Mouse (Mus musculus) CH12.LX (cell line): ENCODE measurements at regions not wholly inside any gene's neighbourhood (a gene's known extent, or its start where the extent isn't known, plus 50 kb on each side); places are given as distances from the start of the nearest gene placed in this dataset.

Source experiments
- DNase-seq: peaks from one replicate; pipeline ENCODE4 v3.0.0-alpha.2; 2013; ENCODE audit errors: extremely low read depth
- H3K27ac ChIP-seq: 2 replicates; pipeline ENCODE4 v1.5.1; 2012; ENCODE audit warnings: low read depth, mild to moderate bottlenecking, control low read depth, moderate library complexity; ENCODE audit not compliant: insufficient read depth
- H3K27me3 ChIP-seq: replicated peaks from 2 replicates; pipeline ENCODE3; 2012; ENCODE audit warnings: inconsistent platforms
- H3K36me3 ChIP-seq, 2 experiments: replicated peaks in 1 of 2; 2 replicates each; pipeline versions ENCODE3 to v1.6.1; 2012; ENCODE audit warnings: inconsistent platforms in 1 of 2, low read length in 1 of 2, mild to moderate bottlenecking in 1 of 2, mixed read lengths in 1 of 2, moderate library complexity in 1 of 2; ENCODE audit not compliant: control insufficient read depth in 1 of 2, insufficient read depth in 1 of 2
- H3K4me1 ChIP-seq, 2 experiments: 2 replicates each; pipeline ENCODE4 v1.6.1; 2012; ENCODE audit warnings: inconsistent platforms in 1 of 2, moderate library complexity in 1 of 2; ENCODE audit not compliant: insufficient read depth in 2 of 2, control insufficient read depth in 1 of 2
- H3K4me2 ChIP-seq: 2 replicates; pipeline ENCODE4 v1.6.1; 2012; ENCODE audit warnings: low read depth, mild to moderate bottlenecking, control low read depth; ENCODE audit not compliant: poor library complexity, insufficient read depth, severe bottlenecking
- H3K4me3 ChIP-seq, 3 experiments: fragments of 150-350 bp in 1 of 3; sonication (generic) in 1 of 3; replicated peaks in 1 of 3; 2 replicates each; pipeline versions ENCODE3 to v1.5.1; 2011 to 2012; ENCODE audit warnings: low read depth in 2 of 3, low read length in 2 of 3, mild to moderate bottlenecking in 2 of 3, moderate library complexity in 2 of 3, control low read depth in 1 of 3, improper control_type of control experiment in 1 of 3, inconsistent platforms in 1 of 3, mixed read lengths in 1 of 3; ENCODE audit not compliant: poor library complexity in 1 of 3
- H3K79me2 ChIP-seq: replicated peaks from 2 replicates; pipeline ENCODE4 v1.6.1; 2012; ENCODE audit warnings: mild to moderate bottlenecking, moderate library complexity; ENCODE audit not compliant: control insufficient read depth, poor library complexity, insufficient read depth, severe bottlenecking; ENCODE audit errors: extremely low read depth
- H3K9ac ChIP-seq: 2 replicates; pipeline ENCODE4 v1.6.1; 2012; ENCODE audit warnings: low read depth, mild to moderate bottlenecking, control low read depth, moderate library complexity; ENCODE audit not compliant: insufficient read depth
- H3K9me3 ChIP-seq: replicated peaks from 2 replicates; pipeline ENCODE3; 2012; ENCODE audit warnings: low read length, inconsistent platforms, mixed read lengths
- BHLHE40 ChIP-seq: IDR thresholded peaks from 2 replicates; pipeline ENCODE4 v1.6.1; 2011; ENCODE audit warnings: mild to moderate bottlenecking, low read depth, low read length, improper control_type of control experiment
- E2F4 ChIP-seq: IDR thresholded peaks from 2 replicates; pipeline ENCODE4 v1.6.1; 2011; ENCODE audit warnings: low read depth, low read length, improper control_type of control experiment; ENCODE audit not compliant: insufficient replicate concordance
- EP300 ChIP-seq: IDR thresholded peaks from 2 replicates; pipeline ENCODE4 v1.6.1; 2011; ENCODE audit warnings: low read length, improper control_type of control experiment
- ETS1 ChIP-seq: conservative IDR thresholded peaks from 2 replicates; pipeline ENCODE4 v1.6.1; 2012; ENCODE audit warnings: low read depth, mild to moderate bottlenecking, inconsistent platforms, low read length, improper control_type of control experiment, moderate library complexity
- GABPA ChIP-seq: IDR thresholded peaks from 2 replicates; pipeline ENCODE4 v1.6.1; 2012; ENCODE audit warnings: low read depth, low read length, improper control_type of control experiment, inconsistent platforms; ENCODE audit not compliant: insufficient replicate concordance
- HCFC1 ChIP-seq: IDR thresholded peaks from 2 replicates; pipeline ENCODE4 v1.6.1; 2012; ENCODE audit warnings: low read depth, mild to moderate bottlenecking, inconsistent platforms, low read length, improper control_type of control experiment
- IRF4 ChIP-seq: IDR thresholded peaks from 2 replicates; pipeline ENCODE4 v1.6.1; 2014; ENCODE audit warnings: low read depth, mild to moderate bottlenecking, inconsistent platforms, low read length, improper control_type of control experiment
- JUN ChIP-seq: IDR thresholded peaks from 2 replicates; pipeline ENCODE4 v1.6.1; 2011; ENCODE audit warnings: low read depth, mild to moderate bottlenecking, low read length, improper control_type of control experiment, moderate library complexity; ENCODE audit not compliant: insufficient read depth
- KAT2A ChIP-seq: IDR thresholded peaks from 2 replicates; pipeline ENCODE4 v1.6.1; 2012; ENCODE audit warnings: low read length, improper control_type of control experiment, inconsistent platforms; ENCODE audit not compliant: insufficient replicate concordance
- MAZ ChIP-seq: IDR thresholded peaks from 2 replicates; pipeline ENCODE4 v1.6.1; 2012; ENCODE audit warnings: low read depth, mild to moderate bottlenecking, inconsistent platforms, low read length, improper control_type of control experiment, moderate library complexity
- MEF2A ChIP-seq: IDR thresholded peaks from 2 replicates; pipeline ENCODE4 v1.6.1; 2014; ENCODE audit warnings: low read depth, mild to moderate bottlenecking, inconsistent platforms, low read length, improper control_type of control experiment, borderline replicate concordance
- MXI1 ChIP-seq: IDR thresholded peaks from 2 replicates; pipeline ENCODE4 v1.6.1; 2011; ENCODE audit warnings: mild to moderate bottlenecking, low read depth, low read length, improper control_type of control experiment
- MYC ChIP-seq: IDR thresholded peaks from 2 replicates; pipeline ENCODE4 v1.6.1; 2011; ENCODE audit warnings: low read depth, mild to moderate bottlenecking, improper control_type of control experiment, low read length
- NELFE ChIP-seq: IDR thresholded peaks from 2 replicates; pipeline ENCODE4 v1.6.1; 2011; ENCODE audit warnings: low read depth, low read length, improper control_type of control experiment
- NRF1 ChIP-seq: IDR thresholded peaks from 2 replicates; pipeline ENCODE4 v1.6.1; 2014; ENCODE audit warnings: low read depth, mild to moderate bottlenecking, inconsistent platforms, low read length, improper control_type of control experiment, moderate library complexity
- PAX5 ChIP-seq: IDR thresholded peaks from 2 replicates; pipeline ENCODE4 v1.6.1; 2012; ENCODE audit warnings: low read length, inconsistent platforms, mixed read lengths
- POLR2A ChIP-seq: IDR thresholded peaks from 2 replicates; pipeline ENCODE4 v1.6.1; 2011; ENCODE audit warnings: low read depth, mild to moderate bottlenecking, improper control_type of control experiment, low read length
- RCOR1 ChIP-seq: conservative IDR thresholded peaks from 2 replicates; pipeline ENCODE4 v1.6.1; 2012; ENCODE audit warnings: low read depth, mild to moderate bottlenecking, inconsistent platforms, low read length, improper control_type of control experiment
- TBP ChIP-seq: conservative IDR thresholded peaks from 2 replicates; pipeline ENCODE4 v1.6.1; 2011; ENCODE audit warnings: low read depth, low read length, improper control_type of control experiment
- UBTF ChIP-seq: IDR thresholded peaks from 2 replicates; pipeline ENCODE4 v1.6.1; 2012; ENCODE audit warnings: low read depth, mild to moderate bottlenecking, inconsistent platforms, low read length, improper control_type of control experiment, moderate library complexity
- USF1 ChIP-seq: IDR thresholded peaks from 2 replicates; pipeline ENCODE4 v1.6.1; 2014; ENCODE audit warnings: low read depth, mild to moderate bottlenecking, inconsistent platforms, low read length, improper control_type of control experiment
- USF2 ChIP-seq: conservative IDR thresholded peaks from 2 replicates; pipeline ENCODE4 v1.6.1; 2011; ENCODE audit warnings: low read depth, low read length, improper control_type of control experiment
- ZKSCAN1 ChIP-seq: IDR thresholded peaks from 2 replicates; pipeline ENCODE4 v1.6.1; 2012; ENCODE audit warnings: low read depth, inconsistent platforms, low read length, improper control_type of control experiment, borderline replicate concordance
- ZMIZ1 ChIP-seq: IDR thresholded peaks from 2 replicates; pipeline ENCODE4 v1.6.1; 2012; ENCODE audit warnings: low read depth, mild to moderate bottlenecking, inconsistent platforms, low read length, improper control_type of control experiment
- dilution Hi-C: fragments of 300-500 bp; cut with MboI; formaldehyde crosslinking; loops from 2 replicates; pipeline ENCODE4 v1.14.3; 2020; ENCODE audit warnings: low sequenced_read_pairs; ENCODE audit not compliant: extremely low pct_unique_long_range_greater_than_20kb, extremely low pct_ligation_motif_present
- in situ Hi-C: fragments of 300-500 bp; cut with MboI; formaldehyde crosslinking; loops from 3 replicates; pipeline ENCODE4 v1.14.3; 2019; ENCODE audit warnings: low sequenced_read_pairs, low pct_ligation_motif_present, low pct_unique_long_range_greater_than_20kb, mixed read lengths

DNA sequence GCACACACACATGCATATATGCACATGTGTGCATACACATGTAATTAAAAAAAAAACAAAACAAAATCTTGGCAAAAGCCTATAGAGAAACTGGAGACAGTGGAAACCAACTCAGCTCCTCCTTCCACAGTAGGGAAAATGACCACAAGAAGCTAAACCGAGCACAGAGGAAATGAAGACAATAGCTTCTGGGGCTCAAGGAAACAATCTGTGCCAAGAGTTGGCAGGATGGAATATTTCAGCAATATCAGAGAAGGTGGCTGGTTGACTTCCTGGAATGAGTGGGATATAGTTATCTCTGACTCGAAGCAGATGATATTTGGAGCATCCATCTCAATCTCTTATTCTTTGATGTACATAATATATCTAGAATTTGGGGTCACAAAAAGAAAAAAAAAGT, 163.6 kb downstream of the Cemip2 start:
- Histone ChIP-seq H3K9me3 (no peaks in the 10 kb centered on the region), H3K27me3 (no peaks in the 10 kb centered on the region), H3K79me2 (no peaks in the 10 kb centered on the region), H3K9ac (no peak overlapping the region), H3K4me2 (no peak overlapping the region), H3K4me1 (peaks cover 0 to 11% of the 10 kb centered on the region in 2 experiments; a peak in 3 of 4 replicates), H3K4me3 (no peak overlapping the region), H3K27ac (no peak overlapping the region), H3K36me3 (no peaks in the 10 kb centered on the region)
- in situ Hi-C loops: loop anchor here (10.0 kb wide), 1 partner anchor 167 kb away; the partner anchor contains the start of gene Cemip2
- DNase-seq: no peak
- TF ChIP-seq NELFE (no peak), POLR2A (no peak), ZMIZ1 (no peak), MAZ (no peak), MXI1 (no peak), JUN (no peak), EP300 (no peak), KAT2A (no peak), USF1 (no peak), GABPA (no peak), NRF1 (no peak), E2F4 (no peak), UBTF (no peak)
- dilution Hi-C loops: no loop called here

DNA sequence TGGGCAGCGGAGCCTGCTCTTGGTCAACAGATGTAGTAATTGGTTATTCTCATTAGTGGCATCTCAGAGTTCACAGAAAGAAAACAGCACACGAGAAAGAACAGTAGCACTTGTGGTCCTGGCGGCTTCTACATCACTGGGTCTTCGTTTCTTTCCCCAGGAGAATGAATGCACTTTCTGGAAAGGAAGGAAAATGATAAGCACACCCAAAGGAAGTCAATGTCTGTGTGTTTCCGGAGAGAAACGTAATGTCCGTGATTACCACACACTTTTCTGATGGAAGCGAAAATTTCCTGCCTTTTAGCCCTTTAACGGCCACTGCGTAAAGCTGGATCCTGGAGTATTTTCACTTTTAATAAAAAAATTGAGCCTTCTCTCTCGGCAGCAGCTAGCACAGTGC, 164.1 kb downstream of the Cemip2 start:
- no peak for TF ChIP-seq MEF2A
- no peak for TF ChIP-seq MXI1
- TF ChIP-seq PAX5: no peak
- no peak for TF ChIP-seq UBTF
- no peak for TF ChIP-seq RCOR1
- no peak for TF ChIP-seq E2F4
- no peak for TF ChIP-seq USF1
- TF ChIP-seq HCFC1: no peak
- no peak for TF ChIP-seq ETS1
- TF ChIP-seq JUN: no peak
- TF ChIP-seq MYC: no peak
- TF ChIP-seq BHLHE40: no peak
- TF ChIP-seq IRF4: no peak
- no peak for TF ChIP-seq POLR2A
- no peak for TF ChIP-seq NRF1
- TF ChIP-seq USF2: no peak
- no peak for TF ChIP-seq ZKSCAN1
- no peak for TF ChIP-seq TBP
- no peak for DNase-seq
- Histone ChIP-seq H3K9me3 (no peaks in the 10 kb centered on the region), H3K9ac (no peak overlapping the region), H3K79me2 (no peaks in the 10 kb centered on the region), H3K4me3 (no peak overlapping the region), H3K27ac (no peak overlapping the region), H3K36me3 (no peaks in the 10 kb centered on the region), H3K4me2 (peak overlapping the region; percentile 29), H3K4me1 (peaks cover under 1 to 16% of the 10 kb centered on the region in 2 experiments; a peak in 3 of 4 replicates), H3K27me3 (no peaks in the 10 kb centered on the region)
- in situ Hi-C loops (loop anchor here (10.0 kb wide), 1 partner anchor 167 kb away; the partner anchor contains the start of gene Cemip2), dilution Hi-C loops (no loop called here)
